Mouse (Mus musculus): Measurements from ENCODE around the gene Clic1.
"Not testable (repeated sequence)": the region's sequence is repeated elsewhere in the genome, so short reads cannot be mapped to it uniquely, and the experiment has no call there.

The Clic1 gene

GRCm38 (mm10) chr17:35021163-35021808 lies 28.5 kb upstream of the Clic1 start:
- peak; percentile 91 for DNase-seq

GRCm38 (mm10) chr17:35021842-35022477 lies 27.8 kb upstream of the Clic1 start:
- no peak for DNase-seq

- no peak for DNase-seq
Measured at GRCm38 (mm10) chr17:35022541-35023060, 27.2 kb upstream of the Clic1 start.

GRCm38 (mm10) chr17:35023221-35023620 lies 26.5 kb upstream of the Clic1 start:
- no peak for DNase-seq

GRCm38 (mm10) chr17:35023756-35024155 lies 26.0 kb upstream of the Clic1 start:
- no peak for DNase-seq

GRCm38 (mm10) chr17:35024261-35024660 lies 25.5 kb upstream of the Clic1 start:
- no peak for DNase-seq

- DNase-seq: no peak
Measured at GRCm38 (mm10) chr17:35024691-35025488, 24.9 kb upstream of the Clic1 start.

- DNase-seq: no peak
Measured at GRCm38 (mm10) chr17:35026206-35026605, 23.6 kb upstream of the Clic1 start.

- DNase-seq: peak in 1 of 2 experiments; percentile 30
Measured at GRCm38 (mm10) chr17:35027277-35028068, 22.3 kb upstream of the Clic1 start, which contains the start of gene Sapcd1. TSS of gene Sapcd1 (minus strand) at chr17:35028016.

- no peak for DNase-seq
Measured at GRCm38 (mm10) chr17:35028315-35028714, 21.5 kb upstream of the Clic1 start.

GRCm38 (mm10) chr17:35029691-35030532 lies 19.9 kb upstream of the Clic1 start:
- DNase-seq: peak in 1 of 2 experiments; percentile 18

- DNase-seq: no peak
Measured at GRCm38 (mm10) chr17:35031272-35031671, 18.5 kb upstream of the Clic1 start.

GRCm38 (mm10) chr17:35031880-35032279 lies 17.9 kb upstream of the Clic1 start:
- DNase-seq: no peak

GRCm38 (mm10) chr17:35032323-35032870 lies 17.4 kb upstream of the Clic1 start:
- DNase-seq: no peak

GRCm38 (mm10) chr17:35033703-35034102 lies 16.1 kb upstream of the Clic1 start:
- DNase-seq: not testable (repeated sequence)

- no peak for DNase-seq
Measured at GRCm38 (mm10) chr17:35034896-35035295, 14.9 kb upstream of the Clic1 start.

GRCm38 (mm10) chr17:35039121-35039873 lies 10.5 kb upstream of the Clic1 start:
- DNase-seq: no peak

GRCm38 (mm10) chr17:35043794-35044193 lies 6.0 kb upstream of the Clic1 start:
- no peak for DNase-seq

GRCm38 (mm10) chr17:35044904-35045806 lies 4.6 kb upstream of the Clic1 start:
- DNase-seq: no peak

Data from cerebellum, postnatal 36 days (tissue).